20 mouse cellular contexts compared by ENCODE assay signal in genomic region chr7:75412011-75412510, GRCm38 (mm10). TPM values are rescaled to one million over a fixed set of nuclear protein-coding genes. Genes with fewer than 3 reads are reported as not detected.
DNase-seq lines count a peak whose midpoint lies in the region; ATAC-seq and TF ChIP-seq lines count a peak whose summit lies in the region.
"Had no signal": no experiment of that assay in that cellular context is flagged by ENCODE, and none has a peak within 500 bp of the region (broad histone marks: within the 10 kb centered on the region; RNA-seq: fewer than 3 reads in every experiment).

No protein-coding gene starts in this region.

- H3K27me3 ChIP-seq in myocyte (ENCODE audit: control insufficient read depth, insufficient read depth, insufficient read length): no peaks in the 10 kb centered on the region
- H3K27me3 ChIP-seq: hindbrain, embryonic 13.5 days; midbrain, embryonic 13.5 days had no signal

- peak overlapping the region; percentile 69 for H3K4me2 ChIP-seq in myocyte (ENCODE audit: low read depth)
- H3K4me2 ChIP-seq: heart, embryonic 11.5 days; hindbrain, embryonic 13.5 days; midbrain, embryonic 13.5 days had no signal

- H3K36me3 ChIP-seq in myocyte (ENCODE audit: control insufficient read depth, insufficient read depth): no peaks in the 10 kb centered on the region
- H3K36me3 ChIP-seq: hindbrain, embryonic 13.5 days; midbrain, embryonic 13.5 days had no signal

- no peak overlapping the region for H3K4me3 ChIP-seq in myocyte
- H3K4me3 ChIP-seq: erythroblast, embryonic 14.5 days; hindbrain, embryonic 13.5 days; midbrain, embryonic 13.5 days had no signal

- no peaks in the 10 kb centered on the region for H3K79me2 ChIP-seq in myocyte (ENCODE audit: control insufficient read depth, insufficient read depth)

- no peak for TF ChIP-seq POLR2A in myocyte (IDR thresholded peaks at IDR 0.05; ENCODE audit: insufficient read length, low read depth)

- peak; percentile 16; the same call in 1 of the 2 replicates for ATAC-seq in frontal cortex, adult (ENCODE audit: low TSS enrichment)
- ATAC-seq: CD4-positive, CD25-positive, alpha-beta regulatory T cell, adult 4 months; forebrain, embryonic 14.5 days; midbrain, embryonic 13.5 days had no signal

- no peak for DNase-seq in frontal cortex, postnatal 14 days (ENCODE audit: low spot score in 2 of 2)
- DNase-seq in right cerebral cortex, adult 18-20 months: peak; percentile 7
- no peak for DNase-seq in right cerebral cortex, adult 2 months (ENCODE audit: low spot score in 2 of 2)
- DNase-seq in natural killer cell, adult 2 months (ENCODE audit: low spot score in 2 of 2): no peak
- DNase-seq in liver: no peak
- no peak for DNase-seq in gastrocnemius, postnatal 10 days
- DNase-seq: adrenal gland, postnatal 36 days; cerebellum, adult 2 months; gastrocnemius, postnatal 36 days; heart, postnatal 10 days; lung, postnatal 10 days; right cerebral cortex, postnatal 14 days had no signal

- no peak overlapping the region for H3ac ChIP-seq in myocyte (ENCODE audit: control insufficient read depth, insufficient read length)

TF ChIP-seq in myocyte, 11 proteins besides CTCF, POLR2A, EP300 and RAD21:
- no peak for TF ChIP-seq MYOD1 (IDR thresholded peaks at IDR 0.05; ENCODE audit: control insufficient read depth in 1 of 3, insufficient read length in 2 of 3, low read depth in 2 of 3)
- no peak for TF ChIP-seq MYOG (IDR thresholded peaks at IDR 0.05; ENCODE audit: control insufficient read depth in 1 of 3, insufficient read depth in 1 of 3, insufficient read length in 2 of 3, low read depth in 2 of 3)
- TF ChIP-seq CEBPB (IDR thresholded peaks at IDR 0.05; ENCODE audit: insufficient read depth, poor library complexity, severe bottlenecking): no peak
- no peak for TF ChIP-seq POLR2AphosphoS2 (IDR thresholded peaks at IDR 0.05; ENCODE audit: insufficient read length, low read depth)
- no peak for TF ChIP-seq TCF3 (IDR thresholded peaks at IDR 0.05; ENCODE audit: insufficient read length, low read depth)
- TF ChIP-seq SRF (IDR thresholded peaks at IDR 0.05; ENCODE audit: control insufficient read depth, insufficient read length, low read depth): no peak
- TF ChIP-seq E2F4 (IDR thresholded peaks at IDR 0.05; ENCODE audit: insufficient read depth): no peak
- TF ChIP-seq MAX (IDR thresholded peaks at IDR 0.05; ENCODE audit: low read depth): no peak
- no peak for TF ChIP-seq TCF12 (IDR thresholded peaks at IDR 0.05; ENCODE audit: insufficient read depth, poor library complexity, severe bottlenecking)
- no peak for TF ChIP-seq USF1 (IDR thresholded peaks at IDR 0.05; ENCODE audit: low read depth)
- no peak for TF ChIP-seq REST (IDR thresholded peaks at IDR 0.05; ENCODE audit: insufficient read depth, insufficient read length)

RNA-seq across cellular contexts. Expression of gene Akap13, which starts 43.3 kb away (rescaled TPM):
- 13.9 TPM for polyA plus RNA-seq in myocyte (2012; fragmentation: generic; extraction: Trizol)
- total RNA-seq in gastrocnemius, postnatal 10 days (2021): 10 to 100 TPM; 65.5 to 73.5 TPM
